Mouse (Mus musculus) kidney, postnatal 0 days (tissue): ENCODE measurements at regions not wholly inside any gene's neighbourhood (a gene's known extent, or its start where the extent isn't known, plus 50 kb on each side); places are given as distances from the start of the nearest gene placed in this dataset.

Experiments used
- ATAC-seq: fragments of 200-750 bp; cut with Nextera tagmentation; replicated peaks from 2 replicates; pipeline ENCODE4 v1.8.0; 2017; ENCODE audit warnings: low read depth, moderate number of reproducible peaks, moderate TSS enrichment, moderate library complexity; ENCODE audit not compliant: low FRiP score
- DNase-seq: peaks from one replicate; pipeline ENCODE4 v3.0.0-alpha.2; 2016; ENCODE audit warnings: low spot score
- H3K27ac ChIP-seq: fragments of 300-500 bp; sonication (generic); 2 replicates; pipeline ENCODE4 v1.5.1; 2014; ENCODE audit warnings: mild to moderate bottlenecking
- H3K27me3 ChIP-seq: fragments of 300-500 bp; sonication (generic); 2 replicates; pipeline ENCODE4 v1.6.1; 2014; ENCODE audit warnings: low read length, mixed read lengths; ENCODE audit not compliant: insufficient read depth
- H3K36me3 ChIP-seq: fragments of 300-500 bp; sonication (generic); 2 replicates; pipeline ENCODE4 v1.6.1; 2014; ENCODE audit warnings: low read length, mixed read lengths; ENCODE audit not compliant: insufficient read depth
- H3K4me1 ChIP-seq: fragments of 300-500 bp; sonication (generic); replicated peaks from 2 replicates; pipeline ENCODE4 v1.6.1; 2014; ENCODE audit warnings: antibody characterized with exemption, low read length, mixed read lengths; ENCODE audit not compliant: insufficient read depth
- H3K4me2 ChIP-seq: fragments of 300-500 bp; sonication (generic); 2 replicates; pipeline ENCODE4 v1.6.1; 2014; ENCODE audit warnings: mild to moderate bottlenecking, low read length, moderate library complexity, mixed read lengths
- H3K4me3 ChIP-seq: fragments of 300-500 bp; sonication (generic); replicated peaks from 2 replicates; pipeline ENCODE4 v1.5.1; 2014; ENCODE audit warnings: low read depth, low read length
- H3K9ac ChIP-seq: fragments of 300-500 bp; sonication (generic); 2 replicates; pipeline ENCODE4 v1.6.1; 2014; ENCODE audit warnings: low read depth, low read length
- H3K9me3 ChIP-seq: fragments of 300-500 bp; sonication (generic); replicated peaks from 2 replicates; pipeline ENCODE4 v1.6.1; 2016; ENCODE audit warnings: low read length, inconsistent platforms, mixed read lengths
- CTCF ChIP-seq: IDR thresholded peaks from 2 replicates; pipeline ENCODE4 v1.5.1; 2016; ENCODE audit warnings: antibody characterized with exemption, low read depth, mild to moderate bottlenecking, moderate library complexity
- WGBS: fragments of 180-500 bp; shearing (Covaris S2); extraction: QIAGEN DNeasy Blood & Tissue Kit; methylation state at CpG from one replicate; pipeline ENCODE4 v1.1.7; 2014; 5-methylcytosine and 5-hydroxymethylcytosine counted together

- Histone ChIP-seq H3K4me3 (no peak overlapping the region), H3K4me2 (no peak overlapping the region), H3K27me3 (no peaks in the 10 kb centered on the region), H3K27ac (no peak overlapping the region), H3K9me3 (no peaks in the 10 kb centered on the region), H3K36me3 (no peaks in the 10 kb centered on the region), H3K4me1 (no peaks in the 10 kb centered on the region), H3K9ac (no peak overlapping the region)
- ATAC-seq (no peak), DNase-seq (peak; percentile 64)
- WGBS, result 27% methylated on average over 3 of the region's 3 CpGs
- peak; percentile 76 for TF ChIP-seq CTCF
These were observed 110.3 kb downstream of the Axin2 start for GRCm38 (mm10) chr11:109030486-109030885.

- H3K9ac ChIP-seq, result no peak overlapping the region
- no peaks in the 10 kb centered on the region for H3K27me3 ChIP-seq
- no peak overlapping the region for H3K4me3 ChIP-seq
- H3K36me3 ChIP-seq, result no peaks in the 10 kb centered on the region
- H3K4me1 ChIP-seq, result no peaks in the 10 kb centered on the region
- TF ChIP-seq CTCF, result no peak
- DNase-seq, result peak; percentile 28
- H3K27ac ChIP-seq, result no peak overlapping the region
- no peaks in the 10 kb centered on the region for H3K9me3 ChIP-seq
- no peak for ATAC-seq
- 69% methylated on average over 7 of the region's 7 CpGs for WGBS
- no peak overlapping the region for H3K4me2 ChIP-seq
These were observed 109.7 kb downstream of the Axin2 start for GRCm38 (mm10) chr11:109029894-109030293.

GRCm38 (mm10) chr11:109014806-109015205 lies 94.7 kb downstream of the Axin2 start:
- 59% methylated on average over 7 of the region's 7 CpGs for WGBS
- ATAC-seq (no peak), DNase-seq (no peak)
- H3K4me2 ChIP-seq, result no peak overlapping the region
- no peaks in the 10 kb centered on the region for H3K36me3 ChIP-seq
- TF ChIP-seq CTCF, result no peak
- H3K4me3 ChIP-seq, result no peak overlapping the region
- no peak overlapping the region for H3K9ac ChIP-seq
- H3K27ac ChIP-seq, result no peak overlapping the region
- no peaks in the 10 kb centered on the region for H3K27me3 ChIP-seq
- H3K9me3 ChIP-seq, result no peaks in the 10 kb centered on the region
- no peaks in the 10 kb centered on the region for H3K4me1 ChIP-seq

GRCm38 (mm10) chr11:109011161-109011560 lies 91.0 kb downstream of the Axin2 start:
- Histone ChIP-seq H3K9ac (no peak overlapping the region), H3K4me1 (no peaks in the 10 kb centered on the region), H3K4me3 (no peak overlapping the region), H3K36me3 (no peaks in the 10 kb centered on the region), H3K27ac (no peak overlapping the region), H3K27me3 (no peaks in the 10 kb centered on the region), H3K9me3 (no peaks in the 10 kb centered on the region), H3K4me2 (no peak overlapping the region)
- no peak for TF ChIP-seq CTCF
- DNase-seq (no peak), ATAC-seq (no peak)
- 95% methylated on average over 6 of the region's 6 CpGs for WGBS

- Histone ChIP-seq H3K27me3 (no peaks in the 10 kb centered on the region), H3K4me3 (no peak overlapping the region), H3K9ac (no peak overlapping the region), H3K4me1 (no peaks in the 10 kb centered on the region), H3K36me3 (no peaks in the 10 kb centered on the region), H3K4me2 (no peak overlapping the region), H3K27ac (no peak overlapping the region), H3K9me3 (no peaks in the 10 kb centered on the region)
- ATAC-seq (no peak), DNase-seq (no peak)
- TF ChIP-seq CTCF, result no peak
- 68% methylated on average over 2 of the region's 2 CpGs for WGBS
These were observed 88.7 kb downstream of the Axin2 start for GRCm38 (mm10) chr11:109008872-109009271.

GRCm38 (mm10) chr11:109005681-109006080 lies 85.5 kb downstream of the Axin2 start:
- Histone ChIP-seq H3K27me3 (no peaks in the 10 kb centered on the region), H3K9me3 (no peaks in the 10 kb centered on the region), H3K4me1 (no peaks in the 10 kb centered on the region), H3K36me3 (no peaks in the 10 kb centered on the region), H3K9ac (no peak overlapping the region), H3K4me2 (no peak overlapping the region), H3K4me3 (no peak overlapping the region), H3K27ac (no peak overlapping the region)
- ATAC-seq (no peak), DNase-seq (no peak)
- 73% methylated on average over 11 of the region's 11 CpGs for WGBS
- TF ChIP-seq CTCF, result no peak
